Mouse (Mus musculus) liver, adult 2 months (tissue): Measurements from ENCODE around the gene Atxn10.

Experiments
- CTCF ChIP-seq: fragments of 200-500 bp; IDR thresholded peaks from 2 replicates; pipeline ENCODE4 v1.5.1; 2011; ENCODE audit warnings: low read depth, low read length, control low read depth
- POLR2A ChIP-seq: fragments of 200-500 bp; IDR thresholded peaks from 2 replicates; pipeline ENCODE4 v1.6.1; 2011; ENCODE audit warnings: low read length, control low read depth; ENCODE audit not compliant: insufficient read depth; ENCODE audit errors: extremely low read depth

DNA sequence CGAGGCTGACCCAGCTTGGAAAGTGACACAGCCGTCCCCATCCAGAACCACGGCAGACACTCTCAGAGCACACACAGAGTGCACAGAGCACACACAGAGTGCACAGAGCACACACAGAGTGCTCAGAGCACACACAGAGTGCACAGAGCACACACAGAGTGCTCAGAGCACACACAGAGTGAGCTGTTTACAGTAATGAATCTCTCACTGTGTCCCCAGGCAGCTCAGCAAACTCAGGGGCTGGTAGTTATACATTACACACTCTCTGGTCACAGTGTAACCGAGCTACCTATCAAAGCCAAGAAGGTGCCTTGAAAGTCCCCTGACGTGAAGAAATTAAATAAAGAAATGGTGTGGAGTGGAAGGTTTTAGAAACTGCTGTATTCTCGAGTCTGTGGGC, 133.4 kb downstream of the Atxn10 start:
- TF ChIP-seq CTCF (no peak), POLR2A (no peak)
